Mouse (Mus musculus): Measurements from ENCODE around the gene Gcm1. TPM values are rescaled to one million over a fixed set of nuclear protein-coding genes. Genes with fewer than 3 reads are reported as not detected.

Gcm1 gene
- 0.09 TPM in 1 of 2 replicates, not detected in the other for polyA plus RNA-seq (2016; fragmentation: Nextera tagmentation; extraction: Ambion mirVana)

GRCm38 (mm10) chr9:78051677-78052076, at the start of gene Gcm1:
Gene Gcm1, plus strand, starts transcription at chr9:78051924.
- DNase-seq (ENCODE audit: low spot score), result no peak
- Histone ChIP-seq H3K27ac (replicated peaks) (no peak within 1 kb of the TSS), H3K36me3 (replicated peaks) (no peaks in the 10 kb centered on the region), H3K27me3 (replicated peaks; ENCODE audit: low read depth, poor library complexity, severe bottlenecking) (no peaks in the 10 kb centered on the region), H3K4me1 (peaks cover 9% of the 10 kb centered on the region), H3K4me3 (no peak within 1 kb of the TSS), H3K9me3 (no peaks in the 10 kb centered on the region)
- WGBS, result 56% methylated on average over 3 of the region's 3 CpGs

GRCm38 (mm10) chr9:78003278-78003677, 48.4 kb upstream of the Gcm1 start:
- no peaks in the 10 kb centered on the region; the same call in 1 of the 2 replicates for H3K4me1 ChIP-seq
- no peaks in the 10 kb centered on the region for H3K9me3 ChIP-seq
- H3K27me3 ChIP-seq (replicated peaks; ENCODE audit: low read depth, poor library complexity, severe bottlenecking), result no peaks in the 10 kb centered on the region
- H3K27ac ChIP-seq (replicated peaks), result no peak overlapping the region
- no peaks in the 10 kb centered on the region for H3K36me3 ChIP-seq (replicated peaks)
- H3K4me3 ChIP-seq, result no peak overlapping the region
- DNase-seq (ENCODE audit: low spot score), result no peak
- WGBS, result 83% methylated on average over 2 of the region's 2 CpGs

- peak; percentile 36 for DNase-seq (ENCODE audit: low spot score)
- Histone ChIP-seq H3K36me3 (replicated peaks) (no peaks in the 10 kb centered on the region), H3K4me3 (no peak overlapping the region), H3K27ac (replicated peaks) (no peak overlapping the region), H3K9me3 (no peaks in the 10 kb centered on the region), H3K27me3 (replicated peaks; ENCODE audit: low read depth, poor library complexity, severe bottlenecking) (no peaks in the 10 kb centered on the region), H3K4me1 (no peaks in the 10 kb centered on the region; the same call in 1 of the 2 replicates)
- WGBS, result 56% methylated on average over 3 of the region's 3 CpGs
These were observed 46.2 kb upstream of the Gcm1 start for GRCm38 (mm10) chr9:78005481-78005880.

- DNase-seq (ENCODE audit: low spot score), result peak; percentile 81
- no peaks in the 10 kb centered on the region; the same call in 1 of the 2 replicates for H3K4me1 ChIP-seq
- H3K4me3 ChIP-seq, result no peak overlapping the region
- H3K27me3 ChIP-seq (replicated peaks; ENCODE audit: low read depth, poor library complexity, severe bottlenecking), result no peaks in the 10 kb centered on the region
- H3K27ac ChIP-seq (replicated peaks), result no peak overlapping the region
- 60% methylated on average over 19 of the region's 19 CpGs for WGBS
- no peaks in the 10 kb centered on the region for H3K36me3 ChIP-seq (replicated peaks)
- H3K9me3 ChIP-seq, result no peaks in the 10 kb centered on the region
These were observed 45.3 kb upstream of the Gcm1 start for GRCm38 (mm10) chr9:78006209-78007001.

GRCm38 (mm10) chr9:78009382-78009781, 42.3 kb upstream of the Gcm1 start:
- no peaks in the 10 kb centered on the region for H3K27me3 ChIP-seq (replicated peaks; ENCODE audit: low read depth, poor library complexity, severe bottlenecking)
- H3K4me1 ChIP-seq, result no peaks in the 10 kb centered on the region; the same call in 1 of the 2 replicates
- no peak overlapping the region for H3K4me3 ChIP-seq
- no peak for DNase-seq (ENCODE audit: low spot score)
- 94% methylated on average over 7 of the region's 7 CpGs for WGBS
- no peak overlapping the region for H3K27ac ChIP-seq (replicated peaks)
- H3K36me3 ChIP-seq (replicated peaks), result no peaks in the 10 kb centered on the region
- no peaks in the 10 kb centered on the region for H3K9me3 ChIP-seq

GRCm38 (mm10) chr9:78010187-78010586, 41.5 kb upstream of the Gcm1 start:
- 91% methylated on average over 5 of the region's 5 CpGs for WGBS
- no peak overlapping the region for H3K4me3 ChIP-seq
- DNase-seq (ENCODE audit: low spot score), result no peak
- no peaks in the 10 kb centered on the region for H3K9me3 ChIP-seq
- H3K27me3 ChIP-seq (replicated peaks; ENCODE audit: low read depth, poor library complexity, severe bottlenecking), result no peaks in the 10 kb centered on the region
- no peaks in the 10 kb centered on the region; the same call in 1 of the 2 replicates for H3K4me1 ChIP-seq
- H3K27ac ChIP-seq (replicated peaks), result no peak overlapping the region
- no peaks in the 10 kb centered on the region for H3K36me3 ChIP-seq (replicated peaks)

GRCm38 (mm10) chr9:78010707-78011106, 41.0 kb upstream of the Gcm1 start:
- Histone ChIP-seq H3K36me3 (replicated peaks) (no peaks in the 10 kb centered on the region), H3K27ac (replicated peaks) (no peak overlapping the region), H3K4me1 (no peaks in the 10 kb centered on the region; the same call in 1 of the 2 replicates), H3K4me3 (no peak overlapping the region), H3K27me3 (replicated peaks; ENCODE audit: low read depth, poor library complexity, severe bottlenecking) (no peaks in the 10 kb centered on the region), H3K9me3 (no peaks in the 10 kb centered on the region)
- 90% methylated on average over 10 of the region's 10 CpGs for WGBS
- DNase-seq (ENCODE audit: low spot score), result no peak

GRCm38 (mm10) chr9:78012066-78012465, 39.7 kb upstream of the Gcm1 start:
- Histone ChIP-seq H3K4me3 (no peak overlapping the region), H3K27me3 (replicated peaks; ENCODE audit: low read depth, poor library complexity, severe bottlenecking) (no peaks in the 10 kb centered on the region), H3K36me3 (replicated peaks) (no peaks in the 10 kb centered on the region), H3K4me1 (no peaks in the 10 kb centered on the region), H3K27ac (replicated peaks) (no peak overlapping the region), H3K9me3 (no peaks in the 10 kb centered on the region)
- WGBS, result 79% methylated on average over 4 of the region's 4 CpGs
- no peak for DNase-seq (ENCODE audit: low spot score)

GRCm38 (mm10) chr9:78012681-78013080, 39.0 kb upstream of the Gcm1 start:
- H3K9me3 ChIP-seq, result no peaks in the 10 kb centered on the region
- no peaks in the 10 kb centered on the region for H3K4me1 ChIP-seq
- 84% methylated on average over 5 of the region's 5 CpGs for WGBS
- H3K4me3 ChIP-seq, result no peak overlapping the region
- no peak for DNase-seq (ENCODE audit: low spot score)
- H3K27me3 ChIP-seq (replicated peaks; ENCODE audit: low read depth, poor library complexity, severe bottlenecking), result no peaks in the 10 kb centered on the region
- no peak overlapping the region for H3K27ac ChIP-seq (replicated peaks)
- H3K36me3 ChIP-seq (replicated peaks), result no peaks in the 10 kb centered on the region

- 35% methylated on average over 1 of the region's 1 CpGs for WGBS
- H3K4me3 ChIP-seq, result no peak overlapping the region
- H3K4me1 ChIP-seq, result peaks cover 5% of the 10 kb centered on the region; the same call in 1 of the 2 replicates
- no peaks in the 10 kb centered on the region for H3K27me3 ChIP-seq (replicated peaks; ENCODE audit: low read depth, poor library complexity, severe bottlenecking)
- H3K9me3 ChIP-seq, result no peaks in the 10 kb centered on the region
- H3K27ac ChIP-seq (replicated peaks), result no peak overlapping the region
- no peaks in the 10 kb centered on the region for H3K36me3 ChIP-seq (replicated peaks)
- no peak for DNase-seq (ENCODE audit: low spot score)
These were observed 37.9 kb upstream of the Gcm1 start for GRCm38 (mm10) chr9:78013813-78014212.

GRCm38 (mm10) chr9:78015816-78016215, 35.9 kb upstream of the Gcm1 start:
- Histone ChIP-seq H3K27ac (replicated peaks) (no peak overlapping the region), H3K36me3 (replicated peaks) (no peaks in the 10 kb centered on the region), H3K27me3 (replicated peaks; ENCODE audit: low read depth, poor library complexity, severe bottlenecking) (no peaks in the 10 kb centered on the region), H3K4me3 (no peak overlapping the region), H3K9me3 (no peaks in the 10 kb centered on the region), H3K4me1 (peaks cover 5% of the 10 kb centered on the region)
- 85% methylated on average over 7 of the region's 7 CpGs for WGBS
- no peak for DNase-seq (ENCODE audit: low spot score)

- Histone ChIP-seq H3K27me3 (replicated peaks; ENCODE audit: low read depth, poor library complexity, severe bottlenecking) (no peaks in the 10 kb centered on the region), H3K9me3 (no peaks in the 10 kb centered on the region), H3K4me1 (peaks cover 9% of the 10 kb centered on the region), H3K36me3 (replicated peaks) (no peaks in the 10 kb centered on the region), H3K4me3 (no peak overlapping the region), H3K27ac (replicated peaks) (no peak overlapping the region)
- 72% methylated on average over 15 of the region's 15 CpGs for WGBS
- no peak for DNase-seq (ENCODE audit: low spot score)
These were observed 35.4 kb upstream of the Gcm1 start for GRCm38 (mm10) chr9:78016288-78016687.

- H3K4me1 ChIP-seq, result peaks cover 19% of the 10 kb centered on the region
- DNase-seq (ENCODE audit: low spot score), result peak; percentile 51
- no peaks in the 10 kb centered on the region for H3K36me3 ChIP-seq (replicated peaks)
- no peak overlapping the region for H3K4me3 ChIP-seq
- H3K9me3 ChIP-seq, result no peaks in the 10 kb centered on the region
- 30% methylated on average over 9 of the region's 9 CpGs for WGBS
- 0 out of 2 replicates have a peak overlapping the region, but pooled peaks have one; percentile 55 for H3K27ac ChIP-seq (replicated peaks)
- no peaks in the 10 kb centered on the region; the same call in 1 of the 2 replicates for H3K27me3 ChIP-seq (replicated peaks; ENCODE audit: low read depth, poor library complexity, severe bottlenecking)
These were observed 30.5 kb upstream of the Gcm1 start for GRCm38 (mm10) chr9:78021256-78021655.
